Mouse (Mus musculus) left cerebral cortex, adult 8-10 months (tissue): Measurements from ENCODE around the gene Sfrp5. TPM values are rescaled to one million over a fixed set of nuclear protein-coding genes. Genes with fewer than 3 reads are reported as not detected.

Source experiments
- total RNA-seq, 4 experiments: library from RNA; stranded (reverse); gene quantifications; 2 replicates each; pipeline ENCODE4 v1.2.4; 2022

The Sfrp5 gene
- total RNA-seq, 4 experiments from 2014 or later = 1.9 to 4.1 (median 2.6) TPM

Other genes starting within 250 kb of the Sfrp5 start
- gene Mms19, start 221.1 kb downstream of the Sfrp5 start, total RNA-seq = 10 to 100 TPM; 29.3 to 43.8 (median 34.7) TPM
- gene Ubtd1, start 220.5 kb downstream of the Sfrp5 start, total RNA-seq = 10 to 100 TPM; 12.0 to 13.2 (median 12.5) TPM
- gene Ankrd2, start 166.3 kb downstream of the Sfrp5 start, total RNA-seq = under 1 TPM in 2 of 4 experiments, not detected in 2; 0.62 to 0.81 TPM
- gene Hoga1, start 156.6 kb downstream of the Sfrp5 start, total RNA-seq = 1 to 10 TPM; 4.8 to 6.0 (median 5.2) TPM
- 1 to 10 TPM in 1 of 4 experiments, under 1 TPM in 3; 0.36 to 1.2 (median 0.84) TPM for gene 4933411K16Rik, start 150.0 kb downstream of the Sfrp5 start, total RNA-seq
- gene Morn4, start 115.9 kb downstream of the Sfrp5 start, total RNA-seq = 10 to 100 TPM; 64.8 to 72.4 (median 68.3) TPM
- gene Pi4k2a, start 111.8 kb downstream of the Sfrp5 start, total RNA-seq = 10 to 100 TPM; 64.0 to 69.1 (median 66.9) TPM
- gene Avpi1, start 73.2 kb downstream of the Sfrp5 start, total RNA-seq = 10 to 100 TPM; 28.3 to 30.5 (median 29.8) TPM
- gene Marveld1, start 54.9 kb downstream of the Sfrp5 start, total RNA-seq = 10 to 100 TPM in 1 of 4 experiments, 1 to 10 TPM in 3; 8.7 to 10.2 (median 9.0) TPM
- 100 to 1,000 TPM in 1 of 4 experiments, 10 to 100 TPM in 3; 78.2 to 101 (median 83.5) TPM for gene Zfyve27, start 38.3 kb downstream of the Sfrp5 start, total RNA-seq
- gene Golga7b, start 45.3 kb upstream of the Sfrp5 start, total RNA-seq = 100 to 1,000 TPM in 2 of 4 experiments, 10 to 100 TPM in 2; 89.8 to 107 (median 99.9) TPM
- 10 to 100 TPM; 52.0 to 64.1 (median 55.9) TPM for gene Crtac1, start 229.5 kb upstream of the Sfrp5 start, total RNA-seq